Mouse (Mus musculus): ENCODE data around the gene Mbtps1.

GRCm38 (mm10) chr8:119531397-119531796 lies 27.1 kb downstream of the Mbtps1 start:
- TF ChIP-seq POLR2A (IDR thresholded peaks at IDR 0.05; ENCODE audit: insufficient read depth, low read depth, low read length), result no peak
- no peak for TF ChIP-seq CTCF (IDR thresholded peaks at IDR 0.05)

All from heart, adult 2 months (tissue).